Mouse (Mus musculus) mesoderm, embryonic 11.5 days (tissue): ENCODE measurements around the gene Rbm17.

Source experiments
- DNase-seq: peaks from one replicate; pipeline ENCODE4 v3.0.0-alpha.2; 2012; ENCODE audit warnings: low read depth, low spot score

Gene Rbm17

GRCm38 (mm10) chr2:11596690-11597089 lies 7.3 kb downstream of the Rbm17 start:
- no peak for DNase-seq

- no peak for DNase-seq
These were observed 16.0 kb downstream of the Rbm17 start for GRCm38 (mm10) chr2:11587996-11588395.

GRCm38 (mm10) chr2:11579399-11579798 lies 24.6 kb downstream of the Rbm17 start:
- DNase-seq = no peak

- DNase-seq = no peak
These were observed 25.8 kb downstream of the Rbm17 start for GRCm38 (mm10) chr2:11578187-11578586.

GRCm38 (mm10) chr2:11573684-11574083 lies 30.3 kb downstream of the Rbm17 start:
- DNase-seq = no peak

- DNase-seq = no peak
These were observed 32.9 kb downstream of the Rbm17 start for GRCm38 (mm10) chr2:11571004-11571535.

GRCm38 (mm10) chr2:11568471-11568870 lies 35.5 kb downstream of the Rbm17 start:
- DNase-seq = no peak

GRCm38 (mm10) chr2:11567781-11568362 lies 36.1 kb downstream of the Rbm17 start:
- no peak for DNase-seq

- DNase-seq = no peak
These were observed 37.1 kb downstream of the Rbm17 start for GRCm38 (mm10) chr2:11566898-11567297.

- DNase-seq = no peak
These were observed 37.7 kb downstream of the Rbm17 start for GRCm38 (mm10) chr2:11566241-11566640.

GRCm38 (mm10) chr2:11564768-11565167 lies 39.2 kb downstream of the Rbm17 start:
- DNase-seq = no peak

- DNase-seq = no peak
These were observed 40.7 kb downstream of the Rbm17 start for GRCm38 (mm10) chr2:11563256-11563655.

GRCm38 (mm10) chr2:11558654-11559053 lies 45.3 kb downstream of the Rbm17 start:
- no peak for DNase-seq

- no peak for DNase-seq
These were observed 46.7 kb downstream of the Rbm17 start for GRCm38 (mm10) chr2:11557244-11557643.

- DNase-seq = no peak
These were observed 48.6 kb downstream of the Rbm17 start for GRCm38 (mm10) chr2:11555316-11555715.

- DNase-seq = peak; percentile 62
These were observed 50.2 kb downstream of the Rbm17 start, which contains the start of gene Pfkfb3 for GRCm38 (mm10) chr2:11553471-11554400. TSS of gene Pfkfb3 (minus strand) at chr2:11554077.

GRCm38 (mm10) chr2:11552966-11553451 lies 50.9 kb downstream of the Rbm17 start:
- no peak for DNase-seq

GRCm38 (mm10) chr2:11552297-11552821 lies 51.6 kb downstream of the Rbm17 start:
- DNase-seq = no peak

- no peak for DNase-seq
These were observed 52.2 kb downstream of the Rbm17 start for GRCm38 (mm10) chr2:11551726-11552125.

GRCm38 (mm10) chr2:11548508-11548907 lies 55.4 kb downstream of the Rbm17 start:
- DNase-seq = no peak

GRCm38 (mm10) chr2:11547609-11548008 lies 56.3 kb downstream of the Rbm17 start:
- DNase-seq = no peak

GRCm38 (mm10) chr2:11546091-11546490 lies 57.9 kb downstream of the Rbm17 start:
- no peak for DNase-seq
